Mouse (Mus musculus): Measurements from ENCODE around the gene Gm10721. TPM values are rescaled to one million over a fixed set of nuclear protein-coding genes. Genes with fewer than 3 reads are reported as not detected.
"Not testable (repeated sequence)": the region's sequence is repeated elsewhere in the genome, so short reads cannot be mapped to it uniquely, and the experiment has no call there.

The Gm10721 gene
- total RNA-seq (2021), result not detected

DNA sequence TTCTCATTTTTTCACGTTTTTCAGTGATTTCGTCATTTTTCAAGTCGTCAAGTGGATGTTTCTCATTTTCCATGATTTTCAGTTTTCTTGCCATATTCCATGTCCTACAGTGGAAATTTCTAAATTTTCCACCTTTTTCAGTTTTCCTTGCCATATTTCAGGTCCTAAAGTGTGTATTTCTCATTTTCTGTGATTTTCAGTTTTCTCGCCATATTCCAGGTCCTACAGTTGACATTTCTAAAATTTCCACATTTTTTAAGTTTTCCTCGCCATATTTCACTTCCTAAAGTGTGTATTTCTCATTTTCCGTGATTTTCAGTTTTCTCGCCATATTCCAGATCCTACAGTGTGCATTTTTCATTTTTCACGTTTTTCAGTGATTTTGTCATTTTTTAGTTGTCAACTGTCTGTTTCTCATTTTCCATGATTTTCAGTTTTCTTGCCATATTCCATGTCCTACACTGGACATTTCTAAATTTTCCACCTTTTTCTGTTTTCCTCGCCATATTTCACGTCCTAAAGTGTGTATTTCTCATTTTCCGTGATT, at the start of gene Gm10721:
Gene Gm10721 (plus strand): TSS at position 408 of the 547 bp plus-strand sequence.
- intact Hi-C loops (cut with DNase I); DNase-seq: not testable (repeated sequence)

DNA sequence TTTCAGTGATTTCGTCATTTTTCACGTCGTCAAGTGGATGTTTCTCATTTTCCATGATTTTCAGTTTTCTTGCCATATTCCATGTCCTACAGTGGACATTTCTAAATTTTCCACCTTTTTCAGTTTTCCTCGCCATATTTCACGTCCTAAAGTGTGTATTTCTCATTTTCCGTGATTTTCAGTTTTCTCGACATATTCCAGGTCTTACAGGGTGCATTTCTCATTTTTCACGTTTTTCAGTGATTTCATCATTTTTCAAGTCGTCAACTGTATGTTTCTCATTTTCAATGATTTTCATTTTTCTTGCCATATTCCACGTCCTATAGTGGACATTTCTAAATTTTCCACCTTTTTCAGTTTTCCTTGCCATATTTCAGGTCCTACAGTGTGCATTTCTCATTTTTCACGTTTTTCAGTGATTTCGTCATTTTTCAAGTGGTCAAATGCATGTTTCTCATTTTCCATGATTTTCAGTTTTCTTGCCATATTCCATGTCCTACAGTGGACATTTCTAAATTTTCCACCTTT, 12.4 kb upstream of the Gm10721 start, which contains the start of gene Gm10722:
Gene Gm10722 (plus strand): TSS at position 478 of the 528 bp plus-strand sequence.
- intact Hi-C loops (cut with DNase I), result not testable (repeated sequence)
- peak in 1 of 2 experiments; percentile 29 for DNase-seq

DNA sequence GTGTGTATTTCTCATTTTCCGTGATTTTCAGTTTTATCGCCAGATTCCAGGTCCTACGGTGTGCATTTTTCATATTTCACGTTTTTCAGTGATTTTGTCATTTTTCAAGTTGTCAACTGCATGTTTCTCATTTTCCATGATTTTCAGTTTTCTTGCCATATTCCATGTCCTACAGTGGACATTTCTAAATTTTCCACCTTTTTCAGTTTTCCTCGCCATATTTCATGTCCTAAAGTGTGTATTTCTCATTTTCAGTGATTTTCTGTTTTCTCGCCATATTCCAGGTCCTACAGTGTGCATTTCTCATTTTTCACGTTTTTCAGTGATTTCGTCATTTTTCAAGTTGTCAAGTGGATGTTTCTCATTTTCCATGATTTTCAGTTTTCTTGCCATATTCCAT, 11.9 kb upstream of the Gm10721 start:
- DNase-seq, result peak; percentile 2 to 3
- intact Hi-C loops (cut with DNase I), result not testable (repeated sequence)

DNA sequence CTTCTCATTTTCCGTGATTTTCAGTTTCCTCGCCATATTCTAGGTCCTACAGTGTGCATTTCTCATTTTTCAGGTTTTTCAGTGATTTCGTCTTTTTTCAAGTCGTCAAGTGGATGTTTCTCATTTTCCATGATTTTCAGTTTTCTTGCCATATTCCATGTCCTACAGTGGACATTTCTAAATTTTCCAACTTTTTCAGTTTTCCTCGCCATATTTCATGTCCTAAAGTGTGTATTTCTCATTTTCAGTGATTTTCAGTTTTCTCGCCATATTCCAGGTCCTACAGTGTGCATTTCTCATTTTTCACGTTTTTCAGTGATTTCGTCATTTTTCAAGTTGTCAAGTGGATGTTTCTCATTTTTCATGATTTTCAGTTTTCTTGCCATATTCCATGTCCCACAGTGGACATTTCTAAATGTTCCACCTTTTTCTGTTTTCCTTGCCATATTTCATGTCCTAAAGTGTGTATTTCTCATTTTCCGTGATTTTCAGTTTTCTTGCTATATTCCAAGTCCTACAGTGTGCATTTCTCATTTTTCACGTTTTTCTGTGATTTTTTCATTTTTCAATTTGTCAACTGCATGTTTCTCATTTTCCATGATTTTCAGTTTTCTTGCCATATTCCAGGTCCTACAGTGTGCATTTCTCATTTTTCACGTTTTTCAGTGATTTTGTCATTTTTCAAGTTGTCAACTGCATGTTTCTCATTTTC, 10.8 kb upstream of the Gm10721 start:
- peak; percentile 94 to 95 for DNase-seq
- intact Hi-C loops (cut with DNase I), result not testable (repeated sequence)

DNA sequence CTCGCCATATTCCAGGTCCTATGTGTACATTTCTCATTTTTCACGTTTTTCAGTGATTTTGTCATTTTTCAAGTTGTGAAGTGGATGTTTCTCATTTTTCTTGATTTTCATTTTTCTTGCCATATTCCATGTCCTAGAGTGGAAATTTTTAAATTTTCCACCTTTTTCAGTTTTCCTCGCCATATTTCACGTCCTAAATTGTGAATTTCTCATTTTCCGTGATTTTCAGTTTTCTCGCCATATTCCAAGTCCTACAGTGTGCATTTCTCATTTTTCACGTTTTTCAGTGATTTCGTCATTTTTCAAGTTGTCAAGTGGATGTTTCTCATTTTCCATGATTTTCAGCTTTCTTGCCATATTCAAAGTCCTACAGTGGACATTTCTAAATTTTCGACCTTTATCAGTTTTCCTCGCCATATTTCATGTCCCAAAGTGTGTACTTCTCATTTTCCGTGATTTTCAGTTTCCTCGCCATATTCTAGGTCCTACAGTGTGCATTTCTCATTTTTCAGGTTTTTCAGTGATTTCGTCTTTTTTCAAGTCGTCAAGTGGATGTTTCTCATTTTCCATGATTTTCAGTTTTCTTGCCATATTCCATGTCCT, 10.0 kb upstream of the Gm10721 start, which contains the start of gene Gm11168:
Gene Gm11168 (plus strand): TSS at position 553 of the 603 bp plus-strand sequence.
- DNase-seq; intact Hi-C loops (cut with DNase I): not testable (repeated sequence)

DNA sequence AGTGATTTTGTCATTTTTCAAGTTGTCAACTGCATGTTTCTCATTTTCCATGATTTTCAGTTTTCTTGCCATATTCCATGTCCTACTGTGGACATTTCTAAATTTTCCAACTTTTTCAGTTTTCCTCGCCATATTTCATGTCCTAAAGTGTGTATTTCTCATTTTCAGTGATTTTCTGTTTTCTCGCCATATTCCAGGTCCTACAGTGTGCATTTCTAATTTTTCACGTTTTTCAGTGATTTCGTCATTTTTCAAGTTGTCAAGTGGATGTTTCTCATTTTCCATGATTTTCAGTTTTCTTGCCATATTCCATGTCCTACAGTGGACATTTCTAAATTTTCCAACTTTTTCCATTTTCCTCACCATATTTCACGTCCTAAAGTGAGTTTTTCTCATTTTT, 6.8 kb upstream of the Gm10721 start:
- intact Hi-C loops (cut with DNase I); DNase-seq: not testable (repeated sequence)

DNA sequence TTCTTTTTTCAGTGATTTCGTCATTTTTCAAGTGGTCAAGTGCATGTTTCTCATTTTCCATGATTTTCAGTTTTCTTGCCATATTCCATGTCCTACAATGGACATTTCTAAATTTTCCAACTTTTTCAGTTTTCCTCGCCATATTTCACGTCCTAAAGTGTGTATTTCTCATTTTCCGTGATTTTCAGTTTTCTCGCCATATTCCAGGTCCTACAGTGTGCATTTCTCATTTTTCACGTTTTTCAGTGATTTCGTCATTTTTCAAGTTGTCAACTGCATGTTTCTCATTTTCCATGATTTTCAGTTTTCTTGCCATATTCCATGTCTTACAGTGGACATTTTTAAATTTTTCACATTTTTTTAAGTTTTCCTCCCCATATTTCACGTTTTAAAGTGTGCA, 6.3 kb upstream of the Gm10721 start:
- intact Hi-C loops (cut with DNase I), result not testable (repeated sequence)
- DNase-seq, result peak; percentile 75 to 89

DNA sequence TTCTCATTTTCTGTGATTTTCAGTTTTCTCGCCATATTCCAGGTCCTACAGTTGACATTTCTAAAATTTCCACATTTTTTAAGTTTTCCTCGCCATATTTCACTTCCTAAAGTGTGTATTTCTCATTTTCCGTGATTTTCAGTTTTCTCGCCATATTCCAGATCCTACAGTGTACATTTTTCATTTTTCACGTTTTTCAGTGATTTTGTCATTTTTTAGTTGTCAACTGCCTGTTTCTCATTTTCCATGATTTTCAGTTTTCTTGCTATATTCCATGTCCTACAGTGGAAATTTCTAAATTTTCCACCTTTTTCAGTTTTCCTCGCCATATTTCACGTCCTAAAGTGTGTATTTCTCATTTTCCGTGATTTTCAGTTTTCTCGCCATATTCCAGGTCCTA, 5.7 kb upstream of the Gm10721 start:
- DNase-seq; intact Hi-C loops (cut with DNase I): not testable (repeated sequence)

DNA sequence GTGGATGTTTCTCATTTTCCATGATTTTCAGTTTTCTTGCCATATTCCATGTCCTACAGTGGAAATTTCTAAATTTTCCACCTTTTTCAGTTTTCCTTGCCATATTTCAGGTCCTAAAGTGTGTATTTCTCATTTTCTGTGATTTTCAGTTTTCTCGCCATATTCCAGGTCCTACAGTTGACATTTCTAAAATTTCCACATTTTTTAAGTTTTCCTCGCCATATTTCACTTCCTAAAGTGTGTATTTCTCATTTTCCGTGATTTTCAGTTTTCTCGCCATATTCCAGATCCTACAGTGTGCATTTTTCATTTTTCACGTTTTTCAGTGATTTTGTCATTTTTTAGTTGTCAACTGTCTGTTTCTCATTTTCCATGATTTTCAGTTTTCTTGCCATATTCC, 3.6 kb upstream of the Gm10721 start:
- DNase-seq; intact Hi-C loops (cut with DNase I): not testable (repeated sequence)

DNA sequence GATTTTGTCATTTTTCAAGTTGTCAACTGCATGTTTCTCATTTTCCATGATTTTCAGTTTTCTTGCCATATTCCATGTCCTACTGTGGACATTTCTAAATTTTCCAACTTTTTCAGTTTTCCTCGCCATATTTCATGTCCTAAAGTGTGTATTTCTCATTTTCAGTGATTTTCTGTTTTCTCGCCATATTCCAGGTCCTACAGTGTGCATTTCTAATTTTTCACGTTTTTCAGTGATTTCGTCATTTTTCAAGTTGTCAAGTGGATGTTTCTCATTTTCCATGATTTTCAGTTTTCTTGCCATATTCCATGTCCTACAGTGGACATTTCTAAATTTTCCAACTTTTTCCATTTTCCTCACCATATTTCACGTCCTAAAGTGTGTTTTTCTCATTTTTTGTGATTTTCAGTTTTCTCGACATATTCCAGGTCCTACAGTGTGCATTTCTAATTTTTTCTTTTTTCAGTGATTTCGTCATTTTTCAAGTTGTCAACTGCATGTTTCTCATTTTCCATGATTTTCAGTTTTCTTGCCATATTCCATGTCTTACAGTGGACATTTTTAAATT, 802 bp upstream of the Gm10721 start:
- DNase-seq; intact Hi-C loops (cut with DNase I): not testable (repeated sequence)

DNA sequence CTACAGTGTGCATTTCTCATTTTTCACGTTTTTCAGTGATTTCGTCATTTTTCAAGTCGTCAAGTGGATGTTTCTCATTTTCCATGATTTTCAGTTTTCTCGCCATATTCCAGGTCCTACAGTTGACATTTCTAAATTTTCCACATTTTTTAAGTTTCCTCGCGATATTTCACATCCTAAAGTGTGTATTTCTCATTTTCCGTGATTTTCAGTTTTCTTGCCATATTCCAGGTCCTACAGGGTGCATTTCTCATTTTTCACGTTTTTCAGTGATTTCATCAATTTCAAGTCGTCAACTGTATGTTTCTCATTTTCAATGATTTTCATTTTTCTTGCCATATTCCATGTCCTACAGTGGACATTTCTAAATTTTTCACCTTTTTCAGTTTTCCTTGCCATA, 2.4 kb downstream of the Gm10721 start, which contains the start of gene Gm10720:
Gene Gm10720 (plus strand): TSS at position 301 of the 400 bp plus-strand sequence.
- DNase-seq; intact Hi-C loops (cut with DNase I): not testable (repeated sequence)

DNA sequence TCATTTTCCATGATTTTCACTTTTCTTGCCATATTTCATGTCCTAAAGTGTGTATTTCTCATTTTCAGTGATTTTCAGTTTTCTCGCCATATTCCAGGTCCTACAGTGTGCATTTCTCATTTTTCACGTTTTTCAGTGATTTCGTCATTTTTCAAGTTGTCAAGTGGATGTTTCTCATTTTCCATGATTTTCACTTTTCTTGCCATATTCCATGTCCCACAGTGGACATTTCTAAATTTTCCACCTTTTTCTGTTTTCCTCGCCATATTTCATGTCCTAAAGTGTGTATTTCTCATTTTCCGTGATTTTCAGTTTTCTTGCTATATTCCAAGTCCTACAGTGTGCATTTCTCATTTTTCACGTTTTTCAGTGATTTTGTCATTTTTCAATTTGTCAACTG, 3.0 kb downstream of the Gm10721 start:
- intact Hi-C loops (cut with DNase I); DNase-seq: not testable (repeated sequence)

DNA sequence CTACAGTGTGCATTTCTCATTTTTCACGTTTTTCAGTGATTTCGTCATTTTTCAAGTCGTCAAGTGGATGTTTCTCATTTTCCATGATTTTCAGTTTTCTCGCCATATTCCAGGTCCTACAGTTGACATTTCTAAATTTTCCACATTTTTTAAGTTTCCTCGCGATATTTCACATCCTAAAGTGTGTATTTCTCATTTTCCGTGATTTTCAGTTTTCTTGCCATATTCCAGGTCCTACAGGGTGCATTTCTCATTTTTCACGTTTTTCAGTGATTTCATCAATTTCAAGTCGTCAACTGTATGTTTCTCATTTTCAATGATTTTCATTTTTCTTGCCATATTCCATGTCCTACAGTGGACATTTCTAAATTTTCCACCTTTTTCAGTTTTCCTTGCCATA, 4.2 kb downstream of the Gm10721 start, which contains the start of gene Gm10719:
Gene Gm10719 (plus strand): TSS at position 301 of the 400 bp plus-strand sequence.
- intact Hi-C loops (cut with DNase I); DNase-seq: not testable (repeated sequence)

DNA sequence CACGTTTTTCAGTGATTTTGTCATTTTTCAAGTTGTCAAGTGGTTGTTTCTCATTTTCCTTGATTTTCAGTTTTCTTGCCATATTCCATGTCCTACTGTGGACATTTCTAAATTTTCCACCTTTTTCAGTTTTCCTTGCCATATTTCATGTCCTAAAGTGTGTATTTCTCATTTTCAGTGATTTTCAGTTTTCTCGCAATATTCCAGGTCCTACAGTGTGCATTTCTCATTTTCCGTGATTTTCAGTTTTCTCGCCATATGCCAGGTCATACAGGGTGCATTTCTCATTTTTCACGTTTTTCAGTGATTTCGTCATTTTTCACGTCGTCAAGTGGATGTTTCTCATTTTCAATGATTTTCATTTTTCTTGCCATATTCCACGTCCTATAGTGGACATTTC, 6.0 kb downstream of the Gm10721 start:
- intact Hi-C loops (cut with DNase I), result not testable (repeated sequence)
- DNase-seq, result peak in 1 of 2 experiments; percentile 7

DNA sequence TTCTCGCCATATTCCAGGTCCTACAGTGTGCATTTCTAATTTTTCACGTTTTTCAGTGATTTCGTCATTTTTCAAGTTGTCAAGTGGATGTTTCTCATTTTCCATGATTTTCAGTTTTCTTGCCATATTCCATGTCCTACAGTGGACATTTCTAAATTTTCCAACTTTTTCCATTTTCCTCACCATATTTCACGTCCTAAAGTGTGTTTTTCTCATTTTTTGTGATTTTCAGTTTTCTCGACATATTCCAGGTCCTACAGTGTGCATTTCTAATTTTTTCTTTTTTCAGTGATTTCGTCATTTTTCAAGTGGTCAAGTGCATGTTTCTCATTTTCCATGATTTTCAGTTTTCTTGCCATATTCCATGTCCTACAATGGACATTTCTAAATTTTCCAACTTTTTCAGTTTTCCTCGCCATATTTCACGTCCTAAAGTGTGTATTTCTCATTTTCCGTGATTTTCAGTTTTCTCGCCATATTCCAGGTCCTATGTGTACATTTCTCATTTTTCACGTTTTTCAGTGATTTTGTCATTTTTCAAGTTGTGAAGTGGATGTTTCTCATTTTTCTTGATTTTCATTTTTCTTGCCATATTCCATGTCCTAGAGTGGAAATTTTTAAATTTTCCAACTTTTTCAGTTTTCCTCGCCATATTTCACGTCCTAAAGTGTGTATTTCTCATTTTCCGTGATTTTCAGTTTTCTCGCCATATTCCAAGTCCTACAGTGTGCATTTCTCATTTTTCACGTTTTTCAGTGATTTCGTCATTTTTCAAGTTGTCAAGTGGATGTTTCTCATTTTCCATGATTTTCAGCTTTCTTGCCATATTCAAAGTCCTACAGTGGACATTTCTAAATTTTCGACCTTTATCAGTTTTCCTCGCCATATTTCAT, 7.1 kb downstream of the Gm10721 start:
- intact Hi-C loops (cut with DNase I), result not testable (repeated sequence)
- peak; percentile 23 to 54 for DNase-seq

DNA sequence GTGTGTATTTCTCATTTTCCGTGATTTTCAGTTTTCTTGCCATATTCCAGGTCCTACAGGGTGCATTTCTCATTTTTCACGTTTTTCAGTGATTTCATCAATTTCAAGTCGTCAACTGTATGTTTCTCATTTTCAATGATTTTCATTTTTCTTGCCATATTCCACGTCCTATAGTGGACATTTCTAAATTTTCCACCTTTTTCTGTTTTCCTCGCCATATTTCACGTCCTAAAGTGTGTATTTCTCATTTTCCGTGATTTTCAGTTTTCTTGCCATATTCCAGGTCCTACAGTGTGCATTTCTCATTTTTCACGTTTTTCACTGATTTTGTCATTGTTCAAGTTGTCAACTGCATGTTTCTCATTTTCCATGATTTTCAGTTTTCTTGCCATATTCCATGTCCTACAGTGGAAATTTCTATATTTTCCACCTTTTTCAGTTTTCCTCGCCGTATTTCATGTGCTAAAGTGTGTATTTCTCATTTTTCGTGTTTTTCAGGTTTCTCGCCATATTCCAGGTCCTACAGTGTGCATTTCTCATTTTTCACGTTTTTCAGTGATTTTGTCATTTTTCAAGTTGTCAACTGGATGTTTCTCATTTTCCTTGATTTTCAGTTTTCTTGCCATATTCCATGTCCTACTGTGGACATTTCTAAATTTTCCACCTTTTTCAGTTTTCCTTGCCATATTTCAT, 9.5 kb downstream of the Gm10721 start:
- DNase-seq, result peak; percentile 60 to 61

DNA sequence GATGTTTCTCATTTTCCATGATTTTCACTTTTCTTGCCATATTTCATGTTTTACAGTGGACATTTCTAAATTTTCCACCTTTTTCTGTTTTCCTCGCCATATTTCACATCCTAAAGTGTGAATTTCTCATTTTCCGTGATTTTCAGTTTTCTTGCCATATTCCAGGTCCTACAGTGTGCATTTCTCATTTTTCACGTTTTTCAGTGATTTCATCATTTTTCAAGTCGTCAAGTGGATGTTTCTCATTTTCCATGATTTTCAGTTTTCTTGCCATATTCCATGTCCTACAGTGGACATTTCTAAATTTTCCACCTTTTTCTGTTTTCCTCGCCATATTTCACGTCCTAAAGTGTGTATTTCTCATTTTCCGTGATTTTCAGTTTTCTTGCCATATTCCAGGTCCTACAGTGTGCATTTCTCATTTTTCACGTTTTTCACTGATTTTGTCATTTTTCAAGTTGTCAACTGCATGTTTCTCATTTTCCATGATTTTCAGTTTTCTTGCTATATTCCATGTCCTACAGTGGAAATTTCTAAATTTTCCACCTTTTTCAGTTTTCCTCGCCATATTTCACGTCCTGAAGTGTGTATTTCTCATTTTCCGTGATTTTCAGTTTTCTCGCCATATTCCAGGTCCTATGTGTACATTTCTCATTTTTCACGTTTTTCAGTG, 10.5 kb downstream of the Gm10721 start, which contains the start of gene Gm10718:
Gene Gm10718 (plus strand): TSS at position 236 of the 673 bp plus-strand sequence.
- DNase-seq, result peak in 1 of 2 experiments; percentile 5
- intact Hi-C loops (cut with DNase I), result not testable (repeated sequence)

More for the DNA sequence above, 9.5 kb downstream of the Gm10721 start:
- intact Hi-C loops (cut with DNase I), result not testable (repeated sequence)

DNA sequence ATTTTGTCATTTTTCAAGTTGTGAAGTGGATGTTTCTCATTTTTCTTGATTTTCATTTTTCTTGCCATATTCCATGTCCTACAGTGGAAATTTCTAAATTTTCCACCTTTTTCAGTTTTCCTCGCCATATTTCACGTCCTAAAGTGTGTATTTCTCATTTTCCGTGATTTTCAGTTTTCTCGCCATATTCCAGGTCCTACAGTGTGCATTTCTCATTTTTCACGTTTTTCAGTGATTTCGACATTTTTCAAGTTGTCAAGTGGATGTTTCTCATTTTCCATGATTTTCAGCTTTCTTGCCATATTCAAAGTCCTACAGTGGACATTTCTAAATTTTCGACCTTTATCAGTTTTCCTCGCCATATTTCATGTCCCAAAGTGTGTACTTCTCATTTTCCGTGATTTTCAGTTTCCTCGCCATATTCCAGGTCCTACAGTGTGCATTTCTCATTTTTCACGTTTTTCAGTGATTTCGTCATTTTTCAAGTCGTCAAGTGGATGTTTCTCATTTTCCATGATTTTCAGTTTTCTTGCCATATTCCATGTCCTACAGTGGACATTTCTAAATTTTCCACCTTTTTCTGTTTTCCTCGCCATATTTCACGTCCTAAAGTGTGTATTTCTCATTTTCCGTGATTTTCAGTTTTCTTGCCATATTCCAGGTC, 11.2 kb downstream of the Gm10721 start:
- intact Hi-C loops (cut with DNase I), result not testable (repeated sequence)
- peak; percentile 55 to 75 for DNase-seq
